9 mouse cellular contexts compared by ENCODE assay signal in genomic region chr4:118089939-118090338, GRCm38 (mm10). TPM values are rescaled to one million over a fixed set of nuclear protein-coding genes. Genes with fewer than 3 reads are reported as not detected.
DNase-seq lines count a peak whose midpoint lies in the region; ATAC-seq and TF ChIP-seq lines count a peak whose summit lies in the region.
"Had no signal": no experiment of that assay in that cellular context is flagged by ENCODE, and none has a peak within 500 bp of the region (broad histone marks: within the 10 kb centered on the region; RNA-seq: fewer than 3 reads in every experiment).

No protein-coding gene starts in this region.

- DNase-seq in kidney, adult 11 months: peak; percentile 40
- peak; percentile 11 for DNase-seq in MN1 (ENCODE audit: low spot score)
- DNase-seq in cerebellum, adult 11-12 months: peak; percentile 37
- peak; percentile 31 to 46 for DNase-seq in heart, postnatal 36 days
- DNase-seq in lung, adult 2 months: peak; percentile 44
- peak; percentile 29 to 34 for DNase-seq in spleen, postnatal 36 days (ENCODE audit: low spot score in 2 of 2)
- no peak for DNase-seq in ovary, postnatal 10 days (ENCODE audit: low spot score)

- TF ChIP-seq POLR2A in lung, adult 2 months (IDR thresholded peaks at IDR 0.05; ENCODE audit: borderline replicate concordance, extremely low read depth, low read depth, low read length): no peak

- intact Hi-C loops in heart, postnatal 36 days (cut with DNase I): loop anchor here (1.0 to 10.0 kb wide), 2 partner anchors 203 to 385 kb away; no protein-coding TSS in a partner anchor

- 62% methylated on average over 9 of the region's 9 CpGs for WGBS in kidney, embryonic 14.5 days
- 35% methylated on average over 9 of the region's 9 CpGs for WGBS in lung, adult 2 months

- H3K4me3 ChIP-seq in kidney, embryonic 14.5 days (ENCODE audit: low read length): no peak overlapping the region
- no peak overlapping the region for H3K4me3 ChIP-seq in lung, adult 2 months (replicated peaks; ENCODE audit: extremely low read depth, low read depth, low read length)
- H3K4me3 ChIP-seq: embryonic facial prominence, embryonic 15.5 days had no signal

- H3K4me1 ChIP-seq in kidney, embryonic 14.5 days (ENCODE audit: control insufficient read depth, insufficient read depth, low read length): no peaks in the 10 kb centered on the region
- H3K4me1 ChIP-seq in lung, adult 2 months (ENCODE audit: control insufficient read depth, insufficient read depth, low read length): no peaks in the 10 kb centered on the region

- H3K27ac ChIP-seq in kidney, embryonic 14.5 days (ENCODE audit: low read depth, low read length): no peak overlapping the region
- H3K27ac ChIP-seq: embryonic facial prominence, embryonic 15.5 days had no signal

- H3K9me3 ChIP-seq in kidney, embryonic 14.5 days (ENCODE audit: control insufficient read depth, low read length): no peaks in the 10 kb centered on the region
- H3K9me3 ChIP-seq: embryonic facial prominence, embryonic 15.5 days had no signal

- H3K9ac ChIP-seq in kidney, embryonic 14.5 days (ENCODE audit: low read depth, low read length): no peak overlapping the region
- H3K9ac ChIP-seq: embryonic facial prominence, embryonic 15.5 days had no signal

- no peaks in the 10 kb centered on the region for H3K27me3 ChIP-seq in kidney, embryonic 14.5 days (ENCODE audit: control insufficient read depth, insufficient read depth, low read length)
- H3K27me3 ChIP-seq: embryonic facial prominence, embryonic 15.5 days had no signal

- no peak overlapping the region for H3K4me2 ChIP-seq in kidney, embryonic 14.5 days (replicated peaks; ENCODE audit: low read depth, low read length)
- H3K4me2 ChIP-seq: embryonic facial prominence, embryonic 15.5 days had no signal

- no peaks in the 10 kb centered on the region for H3K36me3 ChIP-seq in kidney, embryonic 14.5 days (ENCODE audit: control insufficient read depth, insufficient read depth, low read length)
- H3K36me3 ChIP-seq: embryonic facial prominence, embryonic 15.5 days had no signal

- TF ChIP-seq CTCF in lung, adult 2 months (IDR thresholded peaks at IDR 0.05; ENCODE audit: insufficient read depth, low read length): peak; percentile 84

- ATAC-seq in kidney, embryonic 14.5 days (ENCODE audit: low FRiP score, low TSS enrichment): no peak

RNA-seq across cellular contexts. Expression of gene St3gal3, which starts 44.8 kb away (rescaled TPM):
- 6.8 and 11.0 TPM in 2 replicates for polyA plus RNA-seq in kidney, embryonic 14.5 days (2014; fragmentation: Nextera tagmentation; extraction: Ambion mirVana)
- 10 to 100 TPM; 60.3 to 66.4 TPM for total RNA-seq in heart, postnatal 36 days (2021)
- polyA plus RNA-seq in lung, adult 2 months (2012; rRNA removed): 20.1 and 23.4 TPM in 2 replicates
